Mouse (Mus musculus): Measurements from ENCODE around the gene Tbata.

The Tbata gene

DNA sequence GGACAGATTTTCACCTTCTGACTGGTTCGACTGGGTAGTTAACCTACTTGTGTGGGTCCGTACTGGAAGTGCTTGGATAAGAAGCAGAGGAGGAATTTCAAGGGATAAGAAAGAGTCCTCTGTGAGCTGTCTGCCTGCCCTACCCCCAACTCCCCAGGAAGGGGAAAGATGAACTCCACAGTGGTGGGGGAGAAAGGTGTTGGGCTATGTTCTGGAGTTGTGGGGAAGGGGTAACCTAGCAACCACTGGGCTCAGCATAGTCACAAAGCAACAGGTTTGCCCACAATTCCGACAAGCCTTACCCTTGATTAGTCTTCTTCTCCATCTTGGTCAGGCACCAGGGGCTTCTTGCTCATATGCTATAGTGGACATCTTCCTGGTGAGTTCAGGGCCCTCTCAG lies at the start of gene Tbata:
TSS of gene Tbata (plus strand) at position 301 of the 400 bp plus-strand sequence.
- no peak for DNase-seq

- no peak for DNase-seq
Measured at GRCm38 (mm10) chr10:61123276-61123913, 48.4 kb upstream of the Tbata start.

GRCm38 (mm10) chr10:61124462-61124861 lies 47.3 kb upstream of the Tbata start:
- no peak for DNase-seq

- DNase-seq, result no peak
Measured at GRCm38 (mm10) chr10:61128701-61129365, 42.9 kb upstream of the Tbata start.

DNA sequence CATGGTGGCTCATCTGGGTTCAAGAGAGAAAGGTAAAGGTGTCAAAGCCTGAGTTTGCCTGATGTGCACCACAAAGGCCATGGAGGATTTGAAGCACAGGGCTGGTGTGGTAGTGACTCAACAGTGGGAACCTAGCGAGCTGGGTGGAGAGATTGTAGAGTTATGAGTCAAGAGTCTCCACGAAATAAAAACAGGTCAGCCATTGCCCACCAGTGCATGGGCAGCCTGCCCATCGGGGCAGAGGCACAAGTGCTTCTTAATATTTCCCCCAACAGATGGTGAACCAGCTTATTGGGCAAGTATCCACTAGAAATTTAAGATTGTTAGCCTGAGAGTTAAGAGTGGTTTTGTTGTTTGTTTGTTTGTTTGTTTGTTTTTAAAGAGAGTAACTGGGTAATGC lies 40.8 kb upstream of the Tbata start:
- no peak for DNase-seq

- DNase-seq, result no peak
Measured at GRCm38 (mm10) chr10:61134041-61134440, 37.7 kb upstream of the Tbata start.

DNA sequence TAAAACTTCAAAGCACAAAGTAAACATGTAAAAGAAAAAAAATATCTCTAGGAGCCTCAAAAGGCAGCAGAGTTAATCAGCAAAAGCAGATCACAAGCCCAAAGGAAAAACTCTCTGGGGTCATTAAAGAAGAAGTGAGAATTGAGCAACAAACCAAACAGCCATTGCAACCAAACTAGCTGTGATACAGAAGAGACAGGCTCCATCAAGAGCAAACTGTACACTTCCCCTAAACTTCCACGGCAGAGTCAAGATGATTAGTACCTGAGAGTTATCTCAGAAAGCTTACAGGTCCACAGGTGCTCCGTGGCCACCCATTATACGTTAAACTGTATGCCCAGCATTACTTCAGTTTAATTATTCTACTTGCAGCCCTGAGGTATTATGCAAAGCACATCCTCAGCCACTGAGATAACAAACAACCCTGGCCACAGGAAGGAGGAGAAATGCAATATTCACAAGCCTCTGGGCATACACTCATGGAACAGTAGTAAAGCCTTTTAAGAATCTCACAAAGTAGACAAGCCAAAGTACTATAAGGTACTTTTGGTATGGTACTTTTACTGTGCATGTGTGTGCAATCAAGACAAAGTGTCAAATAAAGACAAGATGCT lies 36.4 kb upstream of the Tbata start:
- no peak for DNase-seq

- DNase-seq, result no peak
Measured at GRCm38 (mm10) chr10:61137567-61137966, 34.2 kb upstream of the Tbata start.

DNA sequence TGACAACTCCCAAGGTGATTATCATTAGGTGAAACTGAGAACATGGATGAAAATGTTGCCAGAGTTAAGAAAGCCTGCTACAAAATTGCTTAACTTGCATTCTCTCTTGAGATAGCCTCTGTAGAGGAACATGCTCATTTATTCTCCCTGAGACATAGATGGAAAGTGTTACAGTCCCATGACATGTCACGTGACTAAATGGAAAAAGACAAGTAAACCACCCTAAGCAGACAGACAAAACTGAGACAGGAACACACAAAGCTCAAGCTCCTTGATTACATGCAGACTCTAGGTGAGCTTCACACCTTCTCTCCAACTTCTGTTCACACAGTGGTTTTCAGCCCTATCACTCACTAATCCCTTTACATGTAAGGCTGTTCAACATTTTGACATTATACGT lies 28.4 kb upstream of the Tbata start:
- DNase-seq, result no peak

GRCm38 (mm10) chr10:61145766-61146118 lies 26.0 kb upstream of the Tbata start:
- DNase-seq, result no peak

DNA sequence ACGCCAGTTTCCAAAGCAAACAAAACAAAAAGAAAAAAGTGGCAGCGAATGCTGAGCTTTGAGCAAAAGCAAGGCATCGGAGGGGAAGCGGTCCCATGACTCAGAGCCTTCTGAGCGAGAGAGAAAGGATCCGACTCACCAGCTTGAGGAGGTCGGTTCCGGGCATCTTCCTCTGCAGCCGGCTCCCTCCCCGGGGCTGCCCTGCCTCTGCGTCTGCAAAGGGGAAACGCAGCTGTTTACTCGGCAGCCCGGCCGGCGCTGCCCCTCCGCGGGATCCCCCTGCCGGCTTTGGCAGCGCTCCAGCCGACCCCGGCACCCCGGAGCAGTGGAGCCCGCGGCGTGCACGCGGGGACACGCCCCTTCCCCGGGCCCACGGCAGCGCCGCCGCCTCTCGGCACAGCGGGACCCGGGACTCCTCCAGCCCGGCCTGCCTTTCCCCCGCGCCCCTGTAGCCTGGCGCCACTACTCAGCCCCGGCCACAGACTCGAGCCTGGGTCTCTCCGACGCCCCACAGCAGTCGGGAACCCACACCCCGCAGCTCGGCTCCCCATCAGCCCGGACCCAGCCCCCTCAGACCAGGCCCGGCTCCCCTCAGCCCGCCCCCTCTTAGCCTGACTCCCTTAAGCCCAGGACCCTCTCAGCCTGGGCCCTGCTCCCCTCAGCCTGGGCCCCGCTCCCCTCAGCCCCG lies 25.5 kb upstream of the Tbata start:
- DNase-seq, result peak; percentile 85

DNA sequence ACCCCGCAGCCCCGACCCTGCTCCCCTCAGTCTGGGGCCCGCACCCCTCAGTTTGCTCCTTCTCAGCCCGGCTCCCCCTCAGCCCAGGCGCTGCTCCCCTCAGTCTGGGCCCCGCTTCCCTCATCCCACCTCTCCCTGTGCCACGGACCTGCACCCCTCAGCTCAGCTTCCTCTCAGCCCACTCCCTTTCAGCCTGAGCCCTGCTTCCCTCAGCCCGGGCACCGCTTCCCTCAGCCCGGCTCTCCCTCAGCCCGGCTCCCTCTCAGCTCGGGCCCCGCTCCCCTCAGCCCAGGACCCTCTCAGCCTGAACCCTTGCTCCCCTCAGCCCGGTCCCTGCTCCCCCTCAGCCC lies 25.0 kb upstream of the Tbata start:
- no peak for DNase-seq

GRCm38 (mm10) chr10:61147157-61148040 lies 24.4 kb upstream of the Tbata start, which contains the start of gene Sgpl1:
Gene Sgpl1, minus strand, starts transcription at chr10:61147703.
- peak; percentile 95 for DNase-seq

DNA sequence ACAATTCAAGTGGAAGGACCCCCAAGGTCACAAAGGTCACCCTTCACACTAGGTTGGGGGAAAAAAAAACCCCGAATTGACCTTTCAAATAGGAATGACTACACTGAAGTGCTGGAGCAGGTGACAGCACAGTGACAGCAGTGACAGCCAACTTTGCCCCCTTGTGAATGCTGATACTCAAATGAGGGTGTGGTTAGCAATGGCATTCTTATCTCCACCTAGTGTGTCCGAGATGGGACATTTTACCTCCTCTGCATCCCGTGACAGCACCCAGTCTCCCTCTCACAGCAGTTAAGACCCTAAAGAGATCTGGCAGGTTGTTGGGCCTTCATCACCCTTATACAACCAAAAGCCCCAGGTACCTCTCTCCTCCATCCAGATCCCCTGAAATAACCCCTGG lies 22.3 kb upstream of the Tbata start:
- no peak for DNase-seq

DNA sequence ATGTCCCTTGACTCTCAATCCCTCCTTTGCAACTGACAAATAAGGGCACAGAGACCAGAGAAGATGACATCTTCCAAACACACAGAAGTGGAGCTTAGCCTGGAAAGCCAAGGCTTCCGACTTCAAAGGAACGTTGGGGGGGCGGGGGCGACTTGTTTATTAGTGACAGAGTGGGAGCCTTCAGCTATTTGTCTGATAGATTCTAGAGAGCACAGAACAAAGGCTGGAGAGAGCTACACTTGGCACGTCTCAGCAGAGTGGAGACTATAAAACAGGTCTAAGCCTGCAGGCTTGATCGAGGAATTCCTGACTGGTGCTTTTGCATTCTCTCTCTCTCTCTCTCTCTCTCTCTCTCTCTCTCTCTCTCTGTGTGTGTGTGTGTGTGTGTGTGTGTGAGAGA lies 21.1 kb upstream of the Tbata start:
- no peak for DNase-seq

- no peak for DNase-seq
Measured at GRCm38 (mm10) chr10:61152131-61152530, 19.6 kb upstream of the Tbata start.

GRCm38 (mm10) chr10:61155611-61156010 lies 16.1 kb upstream of the Tbata start:
- DNase-seq, result no peak

- DNase-seq, result no peak
Measured at GRCm38 (mm10) chr10:61156453-61156852, 15.3 kb upstream of the Tbata start.

- DNase-seq, result no peak
Measured at GRCm38 (mm10) chr10:61158594-61158993, 13.2 kb upstream of the Tbata start.

DNA sequence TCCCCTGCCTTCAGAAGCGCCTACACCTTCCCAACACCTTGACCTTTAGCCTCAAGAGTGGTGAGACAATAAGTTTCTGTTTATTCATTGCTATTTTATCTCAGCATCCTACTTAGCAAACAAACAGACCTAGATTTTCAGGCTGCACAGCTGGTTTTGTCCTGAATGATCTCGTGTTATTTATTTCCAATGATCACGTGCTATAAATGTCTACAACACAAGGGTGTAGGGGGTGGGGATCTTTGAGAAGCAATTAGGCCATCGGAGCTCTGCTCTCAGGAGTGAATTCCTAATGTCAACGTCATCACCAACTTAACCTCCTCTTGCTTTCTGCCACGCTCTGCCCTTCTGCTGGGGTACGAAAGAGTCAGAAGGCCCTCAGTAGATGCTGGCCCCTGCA lies 11.7 kb upstream of the Tbata start:
- no peak for DNase-seq

DNA sequence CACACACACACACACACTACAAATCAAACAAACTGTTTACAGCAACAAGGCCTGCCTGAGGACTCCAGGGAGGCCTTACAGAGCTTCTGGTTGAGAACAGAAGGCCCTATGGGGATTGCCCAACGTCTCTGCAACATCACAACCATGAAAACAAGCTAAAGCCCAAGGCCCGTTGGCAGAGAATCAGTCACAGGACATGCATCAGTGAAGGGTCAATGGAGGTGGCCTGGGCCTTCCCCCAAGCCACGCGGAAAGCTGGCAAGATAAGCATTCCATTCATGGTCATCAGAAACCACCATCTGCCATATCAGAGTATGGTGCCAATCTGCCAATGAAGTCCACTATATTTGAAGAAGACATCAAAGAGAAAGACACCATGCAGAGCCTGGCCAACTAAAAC lies 11.1 kb upstream of the Tbata start:
- no peak for DNase-seq

- no peak for DNase-seq
Measured at GRCm38 (mm10) chr10:61162366-61162765, 9.4 kb upstream of the Tbata start.

Measured in retina, postnatal 1 day (tissue).